Mouse (Mus musculus): ENCODE measurements around the gene Ppil6. TPM values are rescaled to one million over a fixed set of nuclear protein-coding genes. Genes with fewer than 3 reads are reported as not detected.
"Not testable (repeated sequence)": the region's sequence is repeated elsewhere in the genome, so short reads cannot be mapped to it uniquely, and the experiment has no call there.

Ppil6 gene
- total RNA-seq, 2 experiments from 2014 or later, result not detected

DNA sequence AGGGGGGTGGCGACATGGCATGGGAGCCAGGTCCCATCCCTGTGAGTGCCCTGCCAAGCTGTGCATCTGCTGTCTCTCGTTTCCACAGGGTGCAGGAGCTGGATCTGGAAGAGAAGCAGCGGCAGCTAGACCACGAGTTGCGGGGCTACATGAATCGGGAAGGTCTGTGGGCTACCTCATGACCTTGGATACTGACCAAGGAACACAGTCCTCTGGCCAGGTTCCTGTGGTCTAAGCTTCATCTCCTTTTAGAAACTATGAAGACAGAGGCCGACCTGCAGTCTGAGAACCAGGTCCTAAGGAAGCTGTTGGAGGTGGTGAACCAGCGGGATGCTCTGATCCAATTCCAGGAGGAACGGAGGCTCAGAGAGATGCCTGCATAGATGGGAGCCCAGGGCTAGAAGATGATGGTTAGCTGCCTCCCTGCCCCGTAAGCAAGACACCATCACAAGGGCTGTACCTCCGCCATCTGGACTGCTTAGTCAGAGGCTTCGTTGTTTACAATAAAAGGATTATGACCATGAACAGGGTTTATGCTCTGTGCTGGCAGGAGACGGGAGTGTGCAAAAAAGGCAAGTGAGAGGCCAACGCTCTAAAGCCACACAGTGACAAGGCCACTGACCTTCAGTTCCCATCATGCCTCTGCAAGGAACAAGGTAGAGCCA lies 3.6 kb upstream of the Ppil6 start:
- no peak overlapping the region for H3K4me3 ChIP-seq
- intact Hi-C loops (cut with DNase I), result no loop called here
- DNase-seq, result no peak
- TF ChIP-seq CTCF (IDR thresholded peaks at IDR 0.05), result no peak
- no peak overlapping the region for H3K27ac ChIP-seq

DNA sequence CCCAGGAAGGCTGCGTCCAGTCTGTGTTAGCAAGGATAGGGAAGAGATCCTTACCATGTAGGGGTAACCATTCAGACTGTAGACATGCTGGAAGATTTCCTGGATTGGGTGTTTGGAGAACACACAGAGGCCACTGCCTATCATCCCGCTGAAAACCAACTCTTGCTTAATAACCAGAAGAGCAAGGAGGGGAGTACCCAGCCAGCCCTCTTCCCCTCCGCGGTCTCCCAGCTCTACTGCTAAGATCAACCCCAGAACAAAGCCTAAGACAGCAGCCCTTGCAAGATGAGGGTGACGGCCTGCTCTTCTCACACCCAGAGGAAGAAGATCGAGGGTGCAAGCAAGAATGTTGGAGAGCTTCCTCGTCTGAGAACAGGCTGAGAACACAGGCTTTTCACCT lies 1.4 kb upstream of the Ppil6 start:
- intact Hi-C loops (cut with DNase I), result no loop called here
- Histone ChIP-seq H3K4me3 (peak overlapping the region; percentile 97), H3K27ac (peak overlapping the region; percentile 92)
- DNase-seq, result no peak
- TF ChIP-seq CTCF (IDR thresholded peaks at IDR 0.05), result no peak

DNA sequence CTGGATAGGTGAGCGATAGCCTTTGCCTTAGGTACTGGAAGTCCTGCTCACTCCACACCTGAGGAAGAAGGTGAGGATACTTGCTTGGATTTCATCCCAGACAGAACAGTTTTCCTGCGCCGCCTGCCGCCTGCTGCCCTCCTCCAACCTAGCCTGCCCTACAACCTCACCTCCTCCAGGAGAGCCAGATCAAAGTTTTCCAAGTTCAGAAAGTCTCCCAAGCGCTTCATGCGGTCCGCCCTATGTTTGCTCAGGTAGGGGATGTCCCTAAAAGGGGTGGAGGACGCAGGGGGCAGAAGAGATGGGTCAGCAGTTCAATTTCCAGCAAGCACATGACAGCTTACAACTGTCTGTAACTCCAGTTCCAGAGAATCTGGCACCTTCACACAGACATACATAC lies 945 bp upstream of the Ppil6 start:
- peak overlapping the region; percentile 97 for H3K4me3 ChIP-seq
- TF ChIP-seq CTCF (IDR thresholded peaks at IDR 0.05), result no peak
- intact Hi-C loops (cut with DNase I), result no loop called here
- DNase-seq, result no peak
- H3K27ac ChIP-seq, result peak overlapping the region; percentile 92

DNA sequence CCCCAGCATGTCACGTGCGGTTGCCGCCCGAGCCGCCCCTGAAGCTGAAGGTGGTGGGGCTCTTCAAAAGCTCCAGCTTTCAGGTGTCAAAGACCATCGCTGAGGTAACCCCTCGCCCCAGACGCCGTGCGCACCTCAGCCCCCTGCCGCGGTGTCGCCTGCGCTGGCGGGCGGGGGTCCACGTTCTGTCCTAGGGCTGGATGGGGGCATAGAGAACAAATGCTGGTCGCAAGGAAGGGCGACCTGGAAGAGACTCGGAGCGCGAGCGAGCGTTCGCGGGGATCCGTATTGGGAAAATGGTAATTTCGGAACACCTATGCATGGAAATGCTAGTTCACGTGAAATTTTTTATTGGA lies 257 bp downstream of the Ppil6 start:
- TF ChIP-seq CTCF (IDR thresholded peaks at IDR 0.05), result no peak
- intact Hi-C loops (cut with DNase I), result no loop called here
- peak overlapping the region; percentile 92 for H3K27ac ChIP-seq
- H3K4me3 ChIP-seq, result peak overlapping the region; percentile 97
- DNase-seq, result no peak

DNA sequence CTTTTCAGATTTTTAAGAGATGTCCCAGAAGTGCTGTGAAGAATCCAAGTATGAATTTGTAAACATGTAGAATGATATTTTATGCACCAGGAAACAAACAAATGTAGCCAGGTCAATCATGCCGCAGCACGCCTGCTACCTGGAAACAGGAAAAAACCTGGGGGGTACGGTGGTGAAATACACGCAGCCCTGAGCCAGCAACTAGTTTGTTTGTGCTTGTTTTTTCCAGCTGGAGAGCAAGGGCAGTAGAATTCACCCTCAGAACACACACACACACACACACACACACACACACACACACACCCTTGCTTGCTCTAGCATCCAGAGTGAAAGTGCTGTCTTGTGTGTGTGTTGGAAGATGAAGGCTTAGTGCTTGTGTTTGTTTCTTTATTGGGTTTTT lies 872 bp downstream of the Ppil6 start:
- DNase-seq, result no peak
- peak overlapping the region; percentile 97; the same call in 1 of the 2 replicates for H3K4me3 ChIP-seq
- intact Hi-C loops (cut with DNase I), result no loop called here
- no peak for TF ChIP-seq CTCF (IDR thresholded peaks at IDR 0.05)
- no peak overlapping the region for H3K27ac ChIP-seq

DNA sequence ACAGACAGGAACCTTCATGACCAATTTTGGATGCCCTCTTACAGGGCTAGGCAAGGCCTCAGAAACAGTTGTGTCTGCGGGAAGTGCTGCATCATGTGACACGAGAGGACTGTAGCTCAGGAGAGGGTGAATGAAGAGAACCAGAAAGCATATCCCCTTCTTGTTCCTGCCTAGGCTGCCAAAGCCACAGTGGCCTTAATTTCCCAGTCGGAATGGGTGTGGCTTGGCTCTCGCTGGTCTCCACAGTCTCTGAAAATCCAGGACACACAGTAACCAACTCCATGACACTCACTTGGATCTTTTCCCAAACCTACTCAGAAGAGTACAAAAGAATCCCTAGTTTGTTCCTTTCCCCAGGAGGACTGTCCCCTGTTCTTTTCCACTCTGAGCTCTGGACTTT lies 10.7 kb downstream of the Ppil6 start:
- peak overlapping the region; percentile 28 for H3K27ac ChIP-seq

DNA sequence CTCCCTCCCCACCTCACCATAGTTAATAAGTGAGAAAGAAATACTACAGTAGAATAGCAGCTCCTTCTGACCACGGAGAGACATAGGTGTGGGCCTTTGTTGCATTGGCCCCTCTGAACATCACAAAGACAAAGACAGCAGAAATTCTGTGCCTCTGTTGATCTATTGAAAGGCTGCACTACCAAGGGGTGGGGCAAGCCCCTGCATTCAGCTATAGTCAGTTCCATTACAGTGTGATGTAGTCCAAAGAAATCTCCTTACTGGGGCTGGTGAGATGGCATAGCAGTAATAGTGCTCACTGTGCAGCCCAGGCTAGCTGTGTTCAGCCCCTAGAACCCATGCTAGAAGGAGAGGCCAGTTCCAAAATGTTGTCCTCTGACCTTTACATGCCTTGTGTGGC lies 14.8 kb downstream of the Ppil6 start:
- intact Hi-C loops (cut with DNase I), result loop anchor here (5.0 to 10.0 kb wide), 3 partner anchors 70 to 503 kb away; partner anchors contain the start of genes Ak9 and Fig4
- Histone ChIP-seq H3K27ac (no peak overlapping the region), H3K4me3 (no peak overlapping the region)
- no peak for DNase-seq
- TF ChIP-seq CTCF (IDR thresholded peaks at IDR 0.05), result no peak

More for the DNA sequence above, 10.7 kb downstream of the Ppil6 start:
- intact Hi-C loops (cut with DNase I), result loop anchor here (10.0 kb wide), 2 partner anchors 66 to 196 kb away; partner anchors contain the start of genes Ak9 and Fig4
- no peak overlapping the region for H3K4me3 ChIP-seq
- peak; percentile 66 for DNase-seq
- no peak for TF ChIP-seq CTCF (IDR thresholded peaks at IDR 0.05)

DNA sequence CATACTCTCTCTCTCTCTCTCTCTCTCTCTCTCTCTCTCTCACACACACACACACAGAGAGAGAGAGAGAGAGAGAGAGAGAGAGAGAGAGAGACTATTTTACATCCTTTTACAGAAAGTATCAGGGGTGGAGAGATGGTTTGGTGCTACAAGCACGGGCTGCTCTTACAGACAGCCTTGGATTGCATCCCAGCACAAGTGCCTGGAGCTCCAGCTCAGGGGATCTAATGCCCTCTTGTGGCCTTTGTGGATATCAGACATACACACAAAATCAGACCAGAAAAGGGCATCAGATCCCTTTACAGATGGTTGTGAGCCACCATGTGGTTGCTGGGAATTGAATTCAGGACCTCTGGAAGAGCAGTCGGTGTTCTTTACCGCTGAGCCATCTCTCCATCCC lies 15.2 kb downstream of the Ppil6 start:
- peak; percentile 82 for TF ChIP-seq CTCF (IDR thresholded peaks at IDR 0.05)
- H3K4me3 ChIP-seq, H3K27ac ChIP-seq: not testable (repeated sequence)
- peak; percentile 71 for DNase-seq
- intact Hi-C loops (cut with DNase I), result loop anchor here (5.0 to 10.0 kb wide), 3 partner anchors 71 to 503 kb away; partner anchors contain the start of genes Ak9 and Fig4

DNA sequence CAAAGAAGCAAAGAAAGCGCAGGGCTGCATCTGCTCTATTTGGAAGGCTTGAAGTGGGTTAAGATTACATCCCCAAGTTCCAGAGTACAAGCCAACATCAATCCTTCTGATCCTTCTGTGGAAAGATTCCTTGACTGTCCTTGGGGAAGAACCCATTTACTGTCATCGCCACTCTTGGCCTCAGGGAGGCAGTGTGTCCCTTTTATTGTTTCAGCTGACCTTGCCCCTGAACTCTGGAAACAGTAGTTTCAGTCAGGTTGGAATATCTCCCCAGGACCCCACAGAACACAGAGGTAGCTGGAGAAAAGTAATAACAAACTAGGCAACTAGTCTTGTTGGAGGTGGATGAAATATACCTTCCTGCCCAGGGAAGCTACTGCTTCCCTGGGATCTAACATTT lies 18.9 kb downstream of the Ppil6 start:
- Histone ChIP-seq H3K4me3 (no peak overlapping the region), H3K27ac (no peak overlapping the region)
- DNase-seq, result no peak
- TF ChIP-seq CTCF (IDR thresholded peaks at IDR 0.05), result peak; percentile 57
- intact Hi-C loops (cut with DNase I), result loop anchor here (5.0 to 10.0 kb wide), 3 partner anchors 74 to 507 kb away; partner anchors contain the start of genes Ak9 and Fig4

DNA sequence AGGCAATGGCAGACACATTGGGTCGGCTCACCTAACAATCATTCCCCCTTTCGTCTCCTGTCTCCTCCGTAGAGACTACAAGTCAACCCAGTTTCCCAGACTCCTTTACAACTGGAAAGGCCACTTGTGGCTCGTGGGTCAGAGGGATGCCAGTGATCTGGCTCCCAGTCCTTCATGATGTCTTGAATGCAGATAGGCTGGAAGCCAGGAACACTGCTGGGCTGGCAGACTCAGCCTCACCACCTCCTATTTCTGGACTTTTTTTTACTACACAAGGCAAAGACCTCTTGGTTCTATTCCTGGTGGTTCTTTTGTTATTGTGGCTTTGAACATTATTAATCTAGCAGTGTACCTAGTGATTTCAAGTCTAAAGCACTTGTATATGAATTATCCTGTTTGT lies 24.1 kb downstream of the Ppil6 start:
- intact Hi-C loops (cut with DNase I), result loop anchor here (10.0 kb wide), 1 partner anchor 290 kb away; the partner anchor contains the start of genes Cep57l1 and Sesn1
- Histone ChIP-seq H3K4me3 (no peak overlapping the region), H3K27ac (no peak overlapping the region)
- no peak for TF ChIP-seq CTCF (IDR thresholded peaks at IDR 0.05)
- DNase-seq, result no peak

DNA sequence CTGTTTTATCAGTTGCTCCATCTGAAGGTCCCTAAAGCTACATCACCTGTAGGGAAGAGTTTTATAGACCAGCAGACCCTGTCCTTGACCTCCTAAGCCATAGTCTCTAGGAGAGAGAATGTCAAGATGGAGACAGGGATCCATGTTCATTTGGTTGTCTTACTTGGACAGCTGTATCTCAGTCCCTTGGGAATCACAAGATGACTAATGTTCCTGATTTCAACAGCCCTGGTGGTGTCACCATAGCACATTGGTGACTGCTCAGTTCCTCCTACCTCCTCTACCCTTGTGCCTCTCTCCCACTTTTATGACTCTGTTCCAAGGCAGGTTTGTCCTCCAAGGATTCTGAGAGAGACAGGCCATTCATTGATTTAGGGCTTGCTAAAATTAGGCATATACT lies 24.7 kb downstream of the Ppil6 start:
- DNase-seq, result no peak
- Histone ChIP-seq H3K4me3 (no peak overlapping the region), H3K27ac (no peak overlapping the region)
- TF ChIP-seq CTCF (IDR thresholded peaks at IDR 0.05), result no peak
- intact Hi-C loops (cut with DNase I), result loop anchor here (10.0 kb wide), 1 partner anchor 290 kb away; the partner anchor contains the start of genes Cep57l1 and Sesn1

DNA sequence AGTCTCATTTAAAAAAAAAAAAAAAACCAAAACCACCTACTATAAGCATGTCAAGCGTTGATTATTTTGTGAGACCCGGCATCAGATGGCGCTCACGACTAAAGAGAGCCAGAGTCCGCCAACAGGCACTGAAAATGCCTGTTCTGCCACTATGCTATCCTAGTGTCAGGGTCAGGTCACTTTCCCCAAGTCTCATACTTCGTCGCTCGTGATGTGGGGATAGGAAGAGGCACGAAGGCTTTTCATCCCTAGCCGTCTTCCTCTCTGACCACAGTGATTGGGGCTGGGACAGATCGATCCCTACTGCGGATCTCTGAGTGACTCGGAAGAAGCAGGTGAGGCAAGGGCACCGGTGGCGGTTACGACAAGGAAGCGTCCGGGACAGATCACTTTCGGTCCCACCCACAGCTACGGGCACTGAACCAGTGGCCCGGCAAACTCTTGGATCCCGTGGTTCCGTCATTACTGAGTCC lies 28.3 kb downstream of the Ppil6 start:
- peak; percentile 73 for TF ChIP-seq CTCF (IDR thresholded peaks at IDR 0.05)
- DNase-seq, result peak; percentile 83
- Histone ChIP-seq H3K4me3 (peak overlapping the region; percentile 93), H3K27ac (peak overlapping the region; percentile 100)
- intact Hi-C loops (cut with DNase I), result loop anchor here (1.0 to 10.0 kb wide), 3 partner anchors 80 to 286 kb away; partner anchors contain the start of genes Cep57l1 and Sesn1

DNA sequence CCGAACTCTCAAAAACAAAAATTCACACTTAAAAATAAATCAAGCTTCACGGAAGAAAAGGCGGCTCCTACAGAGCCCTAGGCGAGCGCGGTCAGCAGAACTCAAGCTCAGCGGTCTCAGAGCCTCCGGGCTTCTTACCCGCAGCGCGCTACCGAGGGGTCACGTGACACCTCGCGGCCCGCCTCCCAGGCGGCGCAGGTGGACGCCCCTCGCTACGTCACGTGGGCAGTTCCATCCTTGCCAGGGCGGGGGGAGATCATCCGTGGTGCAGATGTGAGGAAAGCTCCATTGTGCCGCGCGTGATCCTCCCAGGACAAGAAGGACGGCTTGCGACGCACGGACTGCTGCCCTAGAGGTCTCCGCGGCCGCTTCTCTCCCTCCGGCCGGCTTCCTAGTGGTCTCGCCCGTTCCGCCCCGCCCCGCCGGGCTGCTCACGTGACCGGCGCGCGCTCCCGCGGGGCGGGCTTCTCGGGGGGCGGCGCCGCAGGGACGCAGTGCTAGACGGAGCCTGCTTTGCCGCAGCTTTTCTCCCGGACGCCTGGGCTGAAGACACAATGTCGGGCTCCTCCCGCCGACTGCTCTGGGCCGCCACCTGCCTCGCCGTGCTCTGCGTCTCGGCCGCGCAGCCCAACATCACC lies 28.9 kb downstream of the Ppil6 start, which contains the start of gene Cd164:
Cd164 (plus strand) TSS at position 434 of the 638 bp plus-strand sequence.
- Histone ChIP-seq H3K4me3 (peak within 1 kb of the TSS; percentile 93), H3K27ac (peak within 1 kb of the TSS; percentile 100)
- TF ChIP-seq CTCF (IDR thresholded peaks at IDR 0.05), result no peak
- intact Hi-C loops (cut with DNase I), result loop anchor here (1.0 to 10.0 kb wide), 3 partner anchors 80 to 286 kb away; partner anchors contain the start of genes Cep57l1 and Sesn1
- peak; percentile 96 for DNase-seq
